Mouse (Mus musculus) testis, adult 2 months (tissue): ENCODE measurements around the gene Tbx4. TPM values are rescaled to one million over a fixed set of nuclear protein-coding genes. Genes with fewer than 3 reads are reported as not detected.

Experiments
- H3K27ac ChIP-seq: fragments of 200-500 bp; 2 replicates; pipeline ENCODE4 v1.5.1; 2012; ENCODE audit warnings: low read depth, low read length; ENCODE audit not compliant: control insufficient read depth, insufficient read depth
- H3K27me3 ChIP-seq: fragments of 200-500 bp; 2 replicates; pipeline ENCODE4 v1.6.1; 2012; ENCODE audit warnings: mild to moderate bottlenecking, low read length, moderate library complexity; ENCODE audit not compliant: control insufficient read depth, insufficient read depth
- H3K36me3 ChIP-seq: fragments of 200-500 bp; 2 replicates; pipeline ENCODE4 v1.6.1; 2012; ENCODE audit warnings: mild to moderate bottlenecking, low read length; ENCODE audit not compliant: control insufficient read depth, insufficient read depth
- H3K4me1 ChIP-seq: fragments of 200-500 bp; 2 replicates; pipeline ENCODE4 v1.6.1; 2012; ENCODE audit warnings: low read length; ENCODE audit not compliant: control insufficient read depth, insufficient read depth
- H3K4me3 ChIP-seq: fragments of 200-500 bp; 2 replicates; pipeline ENCODE4 v1.5.1; 2012; ENCODE audit warnings: low read depth, mild to moderate bottlenecking, low read length, moderate library complexity, mixed read lengths; ENCODE audit not compliant: control insufficient read depth
- CTCF ChIP-seq: fragments of 200-500 bp; IDR thresholded peaks from 2 replicates; pipeline ENCODE4 v1.5.1; 2012; ENCODE audit warnings: low read depth, mild to moderate bottlenecking, inconsistent platforms, low read length, moderate library complexity; ENCODE audit not compliant: control insufficient read depth, insufficient read depth, insufficient replicate concordance
- POLR2A ChIP-seq: fragments of 200-500 bp; IDR thresholded peaks from 2 replicates; pipeline ENCODE4 v1.6.1; 2012; ENCODE audit warnings: low read depth, mild to moderate bottlenecking, inconsistent platforms, low read length, moderate library complexity; ENCODE audit not compliant: control insufficient read depth
- polyA plus RNA-seq: library from polyadenylated mRNA; depleted of rRNA; stranded (reverse); fragments of >200 nt; gene quantifications from 2 replicates; pipeline ENCODE4 v1.2.3, GENCODE M21; 2012

The Tbx4 gene
- polyA plus RNA-seq, 1 experiment, result 0.61 TPM

GRCm38 (mm10) chr11:85894731-85895545 is 8.7 kb downstream of the Tbx4 start:
- Histone ChIP-seq H3K27ac (no peak overlapping the region), H3K4me1 (peaks cover 8% of the 10 kb centered on the region), H3K4me3 (peak overlapping the region; percentile 1), H3K27me3 (peaks cover 6% of the 10 kb centered on the region), H3K36me3 (no peaks in the 10 kb centered on the region)
- TF ChIP-seq CTCF, result no peak
- TF ChIP-seq POLR2A, result no peak

- H3K27me3 ChIP-seq, result no peaks in the 10 kb centered on the region; the same call in 1 of the 2 replicates
- no peak for TF ChIP-seq POLR2A
- TF ChIP-seq CTCF, result no peak
- no peaks in the 10 kb centered on the region for H3K36me3 ChIP-seq
- H3K27ac ChIP-seq, result no peak overlapping the region
- peaks cover 2% of the 10 kb centered on the region; the same call in 1 of the 2 replicates for H3K4me1 ChIP-seq
- no peak overlapping the region for H3K4me3 ChIP-seq
Observed at GRCm38 (mm10) chr11:85896335-85896985, 10.2 kb downstream of the Tbx4 start.

GRCm38 (mm10) chr11:85900291-85900690 is 14.1 kb downstream of the Tbx4 start:
- no peak overlapping the region for H3K4me3 ChIP-seq
- H3K27me3 ChIP-seq, result no peaks in the 10 kb centered on the region; the same call in 1 of the 2 replicates
- TF ChIP-seq POLR2A, result no peak
- TF ChIP-seq CTCF, result no peak
- H3K27ac ChIP-seq, result no peak overlapping the region
- no peaks in the 10 kb centered on the region for H3K36me3 ChIP-seq
- H3K4me1 ChIP-seq, result peaks cover 2% of the 10 kb centered on the region; the same call in 1 of the 2 replicates

- no peak for TF ChIP-seq CTCF
- no peak overlapping the region for H3K27ac ChIP-seq
- H3K27me3 ChIP-seq, result no peaks in the 10 kb centered on the region
- no peaks in the 10 kb centered on the region for H3K4me1 ChIP-seq
- H3K36me3 ChIP-seq, result no peaks in the 10 kb centered on the region
- H3K4me3 ChIP-seq, result no peak overlapping the region
Observed at GRCm38 (mm10) chr11:85909514-85909913, 23.3 kb downstream of the Tbx4 start.

- Histone ChIP-seq H3K36me3 (no peaks in the 10 kb centered on the region), H3K27me3 (no peaks in the 10 kb centered on the region), H3K27ac (no peak overlapping the region), H3K4me3 (no peak overlapping the region), H3K4me1 (no peaks in the 10 kb centered on the region)
- TF ChIP-seq CTCF (no peak), POLR2A (no peak)
Observed at GRCm38 (mm10) chr11:85910133-85910532, 23.9 kb downstream of the Tbx4 start.

GRCm38 (mm10) chr11:85913506-85913905 is 27.3 kb downstream of the Tbx4 start:
- H3K4me1 ChIP-seq, result no peaks in the 10 kb centered on the region
- TF ChIP-seq POLR2A, result no peak
- no peak for TF ChIP-seq CTCF
- no peaks in the 10 kb centered on the region for H3K36me3 ChIP-seq
- H3K27me3 ChIP-seq, result no peaks in the 10 kb centered on the region
- H3K4me3 ChIP-seq, result no peak overlapping the region
- H3K27ac ChIP-seq, result no peak overlapping the region

- TF ChIP-seq CTCF (no peak), POLR2A (no peak)
- H3K4me3 ChIP-seq, result no peak overlapping the region
- H3K36me3 ChIP-seq, result no peaks in the 10 kb centered on the region
- H3K27ac ChIP-seq, result no peak overlapping the region
- no peaks in the 10 kb centered on the region for H3K27me3 ChIP-seq
- no peaks in the 10 kb centered on the region for H3K4me1 ChIP-seq
Observed at GRCm38 (mm10) chr11:85917091-85917992, 31.1 kb downstream of the Tbx4 start.
